Mouse (Mus musculus) cerebellum, postnatal 14 days (tissue): ENCODE measurements at regions not wholly inside any gene's neighbourhood (a gene's known extent, or its start where the extent isn't known, plus 50 kb on each side); places are given as distances from the start of the nearest gene placed in this dataset.
"Not testable (repeated sequence)": the region's sequence is repeated elsewhere in the genome, so short reads cannot be mapped to it uniquely, and the experiment has no call there.

Experiments used
- DNase-seq, 2 experiments: peaks; one replicate each; pipeline ENCODE4 v3.0.0; 2021; ENCODE audit warnings: mixed read lengths in 2 of 2

DNA sequence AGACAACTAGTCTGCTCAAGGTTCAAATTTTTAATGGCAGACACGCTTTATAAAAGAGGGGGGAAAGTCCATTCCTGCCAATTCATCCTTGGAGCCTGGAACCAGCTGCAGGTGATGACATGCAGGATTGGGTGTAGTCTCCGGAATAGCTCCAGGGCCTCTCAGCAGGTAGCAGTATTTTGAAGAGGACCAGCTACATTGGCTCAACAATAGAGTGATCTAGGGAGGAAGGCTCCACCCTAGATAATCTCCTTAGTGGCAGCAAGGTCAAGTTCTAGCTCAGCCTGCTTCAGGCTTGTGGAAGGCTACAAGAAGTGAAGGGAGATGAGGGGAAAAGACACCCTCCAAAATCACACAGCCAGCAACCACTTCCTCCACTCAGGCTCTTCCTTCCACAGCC lies 1405.1 kb downstream of the 4930444P10Rik start:
- not testable (repeated sequence) for DNase-seq

- DNase-seq, result no peak
Observed at GRCm38 (mm10) chr1:14686172-14686571, 1407.0 kb downstream of the 4930444P10Rik start.

GRCm38 (mm10) chr1:14680443-14680842 lies 1412.7 kb downstream of the 4930444P10Rik start:
- DNase-seq, result no peak

DNA sequence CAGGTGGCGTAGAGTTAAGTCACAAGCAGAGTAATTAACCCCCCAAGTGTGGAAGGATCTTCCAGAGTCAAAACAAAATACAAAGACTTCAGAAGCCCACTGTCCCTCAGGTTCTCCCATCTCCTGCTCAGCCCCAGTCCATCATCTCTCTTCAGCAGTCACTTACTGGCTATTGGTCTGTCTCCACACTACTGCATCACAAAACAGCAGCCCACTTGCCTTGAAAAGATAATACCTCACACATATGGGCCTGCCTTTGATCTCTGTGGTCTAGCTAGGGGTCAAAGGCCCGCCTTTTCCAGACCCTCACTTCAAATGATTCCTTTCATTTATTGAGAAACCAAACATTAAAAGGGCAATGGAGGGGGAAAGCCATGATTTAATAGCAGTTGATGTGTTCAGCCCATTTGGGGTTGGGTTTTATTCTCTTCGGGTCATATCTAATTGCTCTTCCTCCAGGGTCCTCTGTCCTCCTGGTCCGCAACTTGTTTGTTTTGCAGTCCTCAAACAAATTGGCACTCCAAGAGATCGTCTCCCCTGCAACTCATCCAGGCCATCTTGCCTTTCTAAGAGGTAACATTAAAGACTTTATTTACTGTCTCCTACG lies 1420.6 kb downstream of the 4930444P10Rik start:
- DNase-seq, result no peak

DNA sequence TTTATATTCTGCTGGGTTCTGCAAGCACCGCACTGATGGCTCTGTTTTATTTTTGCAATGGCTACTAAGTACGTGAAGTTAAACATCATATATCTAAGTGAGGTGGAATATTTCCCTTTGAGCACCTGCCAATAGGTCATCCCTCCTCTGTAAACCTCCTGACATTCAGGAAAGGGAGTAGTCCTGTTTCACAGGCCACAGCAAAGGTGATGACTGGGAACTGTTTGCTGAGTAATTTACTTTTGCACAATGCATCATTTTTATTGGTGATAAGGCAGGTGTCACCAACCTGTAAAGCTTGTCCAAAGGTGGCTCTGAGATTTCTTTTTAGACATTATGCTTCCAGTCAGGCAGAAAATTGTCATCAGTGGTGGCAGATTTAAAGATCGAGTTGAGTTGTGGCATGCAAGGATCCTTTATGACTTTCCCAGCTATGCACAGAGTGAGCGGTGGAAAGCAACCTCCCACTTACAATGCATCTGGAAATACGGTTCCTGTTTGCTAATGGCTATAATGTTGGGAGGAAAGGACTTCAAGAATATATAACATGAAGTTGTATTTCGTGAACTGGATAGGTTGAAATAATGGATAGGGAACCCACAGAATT lies 1430.3 kb downstream of the 4930444P10Rik start:
- no peak for DNase-seq

DNA sequence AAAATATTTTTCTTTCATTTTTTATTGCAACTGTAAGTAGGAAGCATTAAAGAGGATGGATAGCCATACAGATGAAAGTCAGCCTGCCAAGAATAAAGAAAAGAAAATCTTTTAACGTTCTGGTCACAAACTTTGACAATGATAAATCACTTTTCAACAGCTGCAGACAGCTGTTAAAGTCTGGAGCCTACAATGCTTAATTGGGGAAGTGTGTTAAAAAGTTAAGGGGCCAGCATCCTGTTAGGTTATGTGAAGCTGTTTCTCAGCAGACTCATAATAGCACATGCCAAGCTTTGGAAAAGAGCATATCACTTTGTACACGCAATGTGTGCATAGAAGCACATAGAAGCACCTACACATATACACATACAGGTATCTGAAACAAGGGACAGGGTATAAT lies 1431.3 kb downstream of the 4930444P10Rik start:
- no peak for DNase-seq

- no peak for DNase-seq
Observed at GRCm38 (mm10) chr1:14650346-14650745, 1442.8 kb downstream of the 4930444P10Rik start.

DNA sequence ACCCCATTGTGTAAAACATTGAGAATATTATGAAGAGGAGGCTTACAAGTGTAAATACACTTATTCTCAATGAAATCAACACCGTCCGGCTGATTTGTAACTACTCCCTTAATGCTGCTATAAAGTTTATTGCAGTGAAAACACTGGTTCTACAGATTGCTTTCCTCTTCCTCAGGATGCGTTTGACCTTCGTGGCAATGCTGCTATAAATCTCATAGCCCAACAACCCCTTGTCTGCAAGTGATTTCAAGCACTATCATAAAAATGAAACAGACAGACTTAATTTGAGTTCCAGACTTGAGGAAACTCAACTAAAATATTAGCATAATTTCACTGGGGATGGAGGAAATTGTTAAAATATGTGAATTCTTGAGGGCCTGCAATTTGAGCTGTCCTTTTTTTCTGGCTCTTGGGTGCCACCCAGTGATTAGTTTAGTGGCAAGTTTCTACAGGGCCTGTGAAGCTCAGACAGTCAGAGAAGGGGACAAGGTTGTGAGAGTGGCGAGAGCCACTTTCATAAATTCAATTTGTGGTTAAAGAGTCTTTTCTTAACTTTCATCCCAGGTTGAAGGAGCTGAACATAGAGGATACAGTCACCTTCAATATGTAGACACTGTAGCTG lies 1457.4 kb downstream of the 4930444P10Rik start:
- peak; percentile 53 to 56 for DNase-seq

- no peak for DNase-seq
Observed at GRCm38 (mm10) chr1:14631994-14632393, 1461.1 kb downstream of the 4930444P10Rik start.

DNA sequence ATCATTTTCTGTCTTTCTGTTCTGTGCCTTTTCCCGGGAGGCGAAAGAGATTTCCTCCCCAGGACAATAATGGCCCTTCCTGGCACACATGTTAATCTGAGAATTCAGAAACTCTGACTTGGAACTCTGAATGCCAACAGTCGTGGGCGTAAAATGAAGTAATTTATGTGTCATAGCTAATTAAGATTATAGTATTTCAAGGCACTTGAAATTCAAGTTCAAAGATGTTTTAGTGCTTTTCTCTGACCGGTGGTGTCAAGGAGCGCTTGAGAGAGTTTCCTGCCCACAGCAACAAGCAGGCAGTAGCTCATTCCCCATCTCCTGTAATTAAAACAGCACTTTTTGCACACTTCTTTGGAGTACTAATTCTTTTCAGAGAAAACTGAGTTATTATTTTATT lies 1465.9 kb downstream of the 4930444P10Rik start:
- no peak for DNase-seq

DNA sequence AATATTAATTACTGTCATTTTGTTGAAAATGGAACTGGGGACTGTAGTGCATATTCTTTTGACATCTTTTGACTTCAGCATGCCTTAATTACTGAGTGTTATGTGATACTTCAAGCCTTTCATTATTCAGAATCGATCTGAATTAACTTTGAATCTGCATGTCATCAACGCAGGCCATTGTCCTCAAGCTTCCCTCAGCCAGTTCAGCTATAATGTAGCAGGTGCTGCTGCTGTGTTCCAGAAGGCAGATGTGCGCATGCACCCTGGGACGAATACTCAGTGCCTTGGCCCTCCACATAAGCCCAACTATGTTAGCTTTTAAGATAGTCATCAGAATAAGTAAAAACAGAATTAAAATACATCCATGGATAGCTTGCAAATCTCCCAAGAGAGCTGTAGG lies 1466.4 kb downstream of the 4930444P10Rik start:
- no peak for DNase-seq

- no peak for DNase-seq
Observed at GRCm38 (mm10) chr1:14620922-14621430, 1472.1 kb downstream of the 4930444P10Rik start.

DNA sequence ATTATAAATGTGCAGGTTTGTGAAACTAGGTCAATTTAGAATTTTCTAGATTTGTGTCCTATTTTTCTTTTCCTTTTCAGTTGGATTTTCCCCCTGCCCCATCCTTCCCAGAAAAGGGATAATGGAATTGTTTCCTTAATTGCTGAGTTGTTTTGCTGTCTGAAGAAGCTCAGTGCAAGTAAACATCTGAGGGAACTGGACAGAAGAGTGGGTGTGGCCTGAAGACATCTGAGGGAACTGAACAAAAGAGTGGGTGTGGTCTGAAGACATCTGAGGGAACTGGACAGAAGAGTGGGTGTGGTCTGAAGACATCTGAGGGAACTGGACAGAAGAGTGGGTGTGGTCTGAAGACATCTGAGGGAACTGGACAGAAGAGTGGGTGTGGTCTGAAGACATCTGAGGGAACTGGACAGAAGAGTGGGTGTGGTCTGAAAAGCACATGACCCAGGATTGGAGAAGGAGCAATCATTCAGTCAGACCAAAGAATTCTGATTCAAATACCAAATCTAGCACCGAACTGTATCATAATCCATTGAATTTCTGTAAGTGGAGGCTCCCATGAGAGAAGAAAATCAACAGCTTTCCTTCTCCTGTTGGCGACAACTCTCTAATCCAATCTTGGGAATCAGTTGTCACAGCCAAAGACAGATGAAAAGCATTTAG lies 1479.8 kb downstream of the 4930444P10Rik start:
- no peak for DNase-seq

- no peak for DNase-seq
Observed at GRCm38 (mm10) chr1:14609054-14609453, 1484.1 kb downstream of the 4930444P10Rik start.

DNA sequence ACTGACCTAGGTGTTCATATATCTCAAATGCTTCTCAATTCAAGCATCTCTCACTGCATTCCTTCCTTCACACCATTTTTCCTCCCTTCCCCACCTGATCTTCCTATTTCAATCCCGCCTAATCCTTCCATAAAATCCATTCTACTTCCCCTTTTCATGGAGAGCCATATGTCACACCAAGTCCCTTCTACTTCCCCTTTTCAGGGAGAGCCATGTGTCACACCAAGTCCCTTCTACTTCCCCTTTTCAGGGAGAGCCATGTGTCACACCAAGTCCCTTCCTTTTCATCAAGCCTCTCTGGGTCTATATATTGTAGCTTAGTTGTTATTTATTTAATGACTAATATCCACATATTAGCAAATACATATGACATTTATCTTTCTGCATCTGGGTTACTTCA lies 1497.2 kb downstream of the 4930444P10Rik start:
- no peak for DNase-seq

GRCm38 (mm10) chr1:14589905-14590304 lies 1503.2 kb downstream of the 4930444P10Rik start:
- DNase-seq, result no peak

GRCm38 (mm10) chr1:14579376-14579775 lies 1513.7 kb downstream of the 4930444P10Rik start:
- no peak for DNase-seq

GRCm38 (mm10) chr1:14576263-14576662 lies 1516.9 kb downstream of the 4930444P10Rik start:
- DNase-seq, result no peak

- peak; percentile 4 to 23 for DNase-seq
Observed at GRCm38 (mm10) chr1:14570562-14570981, 1522.6 kb downstream of the 4930444P10Rik start.

GRCm38 (mm10) chr1:14570113-14570512 lies 1523.0 kb downstream of the 4930444P10Rik start:
- DNase-seq, result no peak

DNA sequence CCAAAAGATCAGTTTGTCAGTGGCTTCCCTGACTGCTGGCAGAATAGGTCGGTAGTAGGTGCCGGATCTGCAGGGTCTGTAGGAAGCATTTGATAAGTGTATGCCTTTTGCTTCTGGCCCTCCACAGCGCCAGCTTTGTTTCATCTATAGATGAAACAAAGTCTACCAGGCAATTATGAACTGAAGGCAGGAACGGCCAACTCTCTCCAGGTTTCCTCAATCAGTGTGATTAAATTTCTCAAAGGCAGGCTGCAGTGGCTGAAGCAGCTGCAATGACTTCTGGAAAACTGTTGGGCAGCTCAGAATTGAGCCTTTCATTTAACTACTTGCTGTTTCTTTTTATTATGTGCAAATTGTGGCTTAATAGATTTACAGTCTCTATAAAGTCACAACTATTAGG lies 1526.1 kb downstream of the 4930444P10Rik start:
- DNase-seq, result no peak

GRCm38 (mm10) chr1:14566386-14566785 lies 1526.7 kb downstream of the 4930444P10Rik start:
- no peak for DNase-seq
